Mouse (Mus musculus) activated CD4-positive, CD25-positive, alpha-beta regulatory T cell, adult 4 months (primary cell): ENCODE results near the gene Slfn8. TPM values are rescaled to one million over a fixed set of nuclear protein-coding genes. Genes with fewer than 3 reads are reported as not detected.
"Not testable (repeated sequence)": the region's sequence is repeated elsewhere in the genome, so short reads cannot be mapped to it uniquely, and the experiment has no call there.

ENCODE experiments used
- ATAC-seq: one replicate; pipeline ENCODE4 v1.8.0; 2017
- polyA plus RNA-seq, 2 experiments: library from polyadenylated mRNA; unstranded; fragments of 100-300 nt; shearing (Covaris generic); gene quantifications; one replicate each; pipeline ENCODE4 v1.2.1; 2017

The Slfn8 gene
- polyA plus RNA-seq, result 10 to 100 TPM; 61.2 to 85.7 TPM

DNA sequence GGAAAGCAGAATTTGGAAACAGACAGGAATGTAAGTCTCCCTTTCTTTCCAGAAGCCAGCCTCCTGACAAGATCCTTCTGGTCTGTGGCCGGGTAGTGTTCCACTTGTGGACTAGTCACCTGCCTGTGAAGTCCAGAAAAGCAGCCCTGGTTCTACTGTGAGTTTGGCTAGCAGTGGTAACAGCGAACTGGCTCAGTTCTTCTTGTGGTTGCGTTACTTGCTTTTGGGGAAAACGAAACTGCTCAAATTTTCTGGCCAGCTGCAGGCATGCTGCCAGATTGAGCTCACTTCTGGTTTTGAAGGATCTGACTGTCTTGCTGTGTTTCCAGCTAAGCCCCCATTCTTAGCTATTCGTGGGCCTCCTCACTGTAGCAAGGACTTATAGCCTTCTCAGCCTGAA lies at the start of gene Slfn8:
Gene Slfn8 (minus strand): TSS at position 190 of the 400 bp plus-strand sequence.
- ATAC-seq, result peak; percentile 62

DNA sequence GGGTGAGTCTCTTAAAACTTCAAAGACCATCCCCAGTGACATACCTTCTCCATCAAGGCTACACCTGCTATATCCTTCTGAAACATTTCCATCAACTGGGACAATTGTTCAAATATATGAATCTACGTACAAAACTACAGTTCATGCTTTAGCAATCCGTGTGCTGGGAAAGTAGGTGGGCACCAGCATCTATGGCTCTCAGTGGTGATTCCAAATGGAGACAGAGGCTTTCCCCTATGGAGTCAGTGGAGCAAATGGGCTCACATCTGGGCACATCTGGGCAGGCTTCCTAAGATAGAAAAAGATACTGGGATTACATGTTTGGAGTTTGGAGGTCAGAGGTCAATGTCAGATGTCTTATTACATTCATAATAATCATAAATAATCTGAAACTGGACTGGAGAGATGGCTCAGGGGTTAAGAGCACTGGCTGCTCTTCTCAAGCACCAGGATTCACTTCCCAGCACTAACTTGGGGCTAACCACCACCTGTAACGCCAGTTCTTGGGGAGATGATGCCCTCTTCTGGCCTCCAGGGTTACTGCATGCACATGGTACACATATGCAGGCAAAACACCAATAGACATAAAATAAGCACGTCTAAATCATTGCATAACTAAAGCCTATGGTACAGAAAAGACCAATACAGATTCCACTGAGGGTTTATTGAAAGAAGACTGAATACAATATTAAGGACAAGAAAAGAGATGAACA lies 47.5 kb upstream of the Slfn8 start:
- no peak for ATAC-seq

DNA sequence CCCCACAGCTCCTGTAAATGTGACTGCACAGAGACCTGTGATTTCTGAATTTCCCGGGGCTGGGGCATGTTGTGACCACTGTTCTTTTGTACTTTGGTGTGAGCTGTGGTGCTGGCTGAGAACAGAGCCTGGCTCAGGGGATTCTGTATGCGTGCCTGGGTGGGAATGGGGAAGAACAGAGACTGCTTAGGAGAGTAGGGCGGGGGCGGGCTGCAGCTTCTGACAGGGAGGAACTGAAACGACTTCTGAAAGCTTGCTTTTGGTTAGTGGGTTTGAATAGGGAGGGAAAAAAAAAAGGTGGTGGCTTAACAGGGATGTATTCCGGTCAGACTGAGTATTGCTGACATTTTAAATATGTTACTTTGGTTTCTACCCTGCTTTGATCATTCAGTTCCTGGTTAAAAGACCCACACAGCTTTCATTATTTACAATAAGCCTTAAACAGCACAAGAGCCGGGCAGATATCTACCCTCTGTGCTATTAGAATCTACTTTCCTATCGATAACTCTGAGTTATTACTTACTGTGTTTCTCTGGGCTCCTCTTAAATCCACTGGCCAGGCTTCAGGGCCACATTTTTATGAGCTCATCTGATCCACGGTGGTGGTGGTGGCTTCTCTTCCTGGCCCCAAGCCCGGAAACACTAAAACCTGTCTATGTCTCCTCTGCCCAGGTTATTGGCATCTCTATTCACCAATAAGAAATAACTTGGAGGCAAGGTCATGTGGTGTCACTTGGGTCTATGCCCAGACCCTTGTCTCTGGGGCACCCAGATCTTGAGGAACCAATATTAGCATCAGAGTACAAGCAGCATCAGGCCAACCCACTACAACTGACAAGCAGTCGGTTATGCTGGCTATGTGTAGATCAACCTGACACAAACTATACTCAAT lies 46.3 kb upstream of the Slfn8 start:
- peak; percentile 60 for ATAC-seq

DNA sequence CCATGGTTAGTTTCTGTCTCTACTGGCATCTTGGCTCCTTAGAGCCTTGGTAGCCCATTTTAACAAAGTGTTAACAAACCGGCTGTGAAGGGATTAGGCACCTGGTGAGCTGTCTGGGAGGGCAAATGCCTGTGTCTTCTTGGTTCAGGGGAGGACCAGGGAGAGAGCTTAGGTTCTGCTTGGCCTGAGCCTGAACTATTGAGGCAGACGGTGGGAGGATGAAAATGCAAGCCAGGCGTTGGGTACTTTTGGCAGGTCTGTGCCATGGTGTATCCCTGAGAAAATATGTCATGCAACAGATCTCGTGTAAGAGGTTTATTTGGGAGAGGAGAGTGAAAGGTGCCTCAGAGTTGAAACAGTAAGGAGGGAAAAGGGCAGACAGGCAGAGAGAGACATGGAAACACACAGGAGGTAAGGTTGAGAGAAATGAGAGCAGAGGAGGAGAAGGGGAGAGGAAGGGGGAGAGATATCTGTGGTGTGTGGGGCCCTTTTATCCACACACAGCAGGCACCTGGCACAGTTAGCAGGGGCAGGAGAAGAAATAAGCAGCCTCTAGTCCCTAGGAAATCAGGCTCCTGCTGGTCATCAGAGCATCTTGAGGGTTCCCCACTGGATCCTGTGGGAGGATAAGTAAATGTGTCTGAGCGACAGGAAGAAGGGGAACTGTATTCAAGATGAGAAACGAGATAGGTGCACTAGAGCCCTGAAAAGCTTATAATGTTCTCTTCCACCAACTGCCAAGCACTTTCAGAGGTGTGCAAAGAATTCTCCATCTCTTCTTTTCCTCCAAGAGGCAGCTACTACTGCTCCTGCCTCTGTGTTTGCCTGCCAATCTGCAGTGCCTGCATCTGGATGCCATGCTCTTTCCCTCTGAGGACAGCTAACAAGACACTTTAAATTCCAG lies 45.1 kb upstream of the Slfn8 start:
- peak; percentile 11 for ATAC-seq

DNA sequence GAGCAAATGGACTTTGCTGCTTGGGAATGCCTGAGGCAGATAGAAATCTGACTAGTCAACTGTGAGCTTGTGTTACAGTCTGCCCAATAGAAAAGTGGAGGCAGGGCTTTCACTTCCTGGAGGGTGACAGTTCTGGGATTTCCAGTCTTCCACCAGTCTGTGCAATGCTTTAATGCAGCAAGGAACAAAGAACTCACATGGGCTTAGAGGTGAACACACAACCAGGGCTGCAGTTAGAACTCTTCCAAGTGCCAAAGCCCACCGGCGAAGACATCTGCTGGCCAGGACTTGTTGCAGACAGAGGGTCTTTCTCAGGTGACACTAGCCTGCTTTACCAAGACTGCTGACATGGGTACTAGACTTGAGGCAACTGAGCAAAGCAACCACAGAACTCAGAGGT lies 44.3 kb upstream of the Slfn8 start, which contains the start of gene Slfn2:
Gene Slfn2 (plus strand): TSS at position 167 of the 400 bp plus-strand sequence.
- ATAC-seq, result peak; percentile 49

DNA sequence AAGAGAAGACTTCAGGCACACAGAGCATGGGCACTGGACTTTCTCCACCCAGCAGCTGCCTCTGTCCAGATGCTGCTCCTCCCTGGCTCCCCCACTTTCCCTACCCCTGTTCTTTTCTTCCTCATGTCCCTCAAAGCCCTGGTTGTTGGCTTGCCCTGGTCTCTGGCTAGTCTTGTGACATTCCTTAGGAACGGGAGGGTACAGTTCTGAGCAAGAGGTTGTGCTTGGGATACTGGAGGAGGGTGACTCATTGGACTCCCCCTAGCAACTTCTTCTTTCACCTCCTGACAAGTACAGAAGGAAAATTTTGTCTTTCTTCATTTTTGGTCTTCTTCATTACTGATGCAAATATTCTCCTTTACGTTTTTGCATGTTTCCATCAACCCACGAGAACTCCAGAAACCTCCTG lies 43.3 kb upstream of the Slfn8 start:
- ATAC-seq, result no peak

DNA sequence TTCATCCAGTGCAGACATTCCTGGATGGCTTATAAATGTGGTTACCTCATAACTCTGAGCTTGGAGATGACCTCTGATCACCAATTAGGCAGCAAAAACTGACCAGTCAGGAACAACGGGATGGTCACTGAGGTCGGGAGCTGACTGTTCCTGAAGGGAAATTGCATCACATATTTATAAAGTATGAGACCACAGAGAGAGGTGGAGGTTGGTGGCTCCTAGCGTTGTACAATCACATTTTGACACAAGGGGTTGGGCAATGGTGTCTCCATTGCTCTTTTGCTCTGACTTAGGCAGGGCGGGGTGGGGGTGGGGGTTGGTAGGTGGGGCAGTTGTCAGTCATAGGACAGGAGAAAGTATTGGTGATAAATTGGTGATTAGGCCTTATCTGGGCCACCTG lies 42.5 kb upstream of the Slfn8 start:
- ATAC-seq, result no peak

DNA sequence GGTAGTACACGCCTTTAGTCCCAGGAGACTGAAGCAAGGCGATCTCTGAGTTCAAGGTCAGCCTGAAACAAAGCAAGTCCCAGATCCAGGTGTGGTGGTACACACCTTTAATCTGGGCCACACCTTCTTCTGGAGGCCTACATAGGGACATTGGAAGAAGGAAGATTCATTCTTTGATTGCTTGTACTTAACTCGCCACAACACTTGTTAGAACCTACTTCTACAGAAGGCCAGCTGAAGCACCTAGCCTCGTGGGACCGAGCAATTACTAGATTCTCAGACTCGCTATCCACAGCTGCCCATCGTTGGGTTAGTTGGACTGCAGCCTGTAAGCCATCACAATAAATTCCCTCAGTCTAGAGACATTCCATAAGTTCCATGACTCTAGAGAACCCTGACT lies 41.2 kb upstream of the Slfn8 start:
- ATAC-seq, result no peak

DNA sequence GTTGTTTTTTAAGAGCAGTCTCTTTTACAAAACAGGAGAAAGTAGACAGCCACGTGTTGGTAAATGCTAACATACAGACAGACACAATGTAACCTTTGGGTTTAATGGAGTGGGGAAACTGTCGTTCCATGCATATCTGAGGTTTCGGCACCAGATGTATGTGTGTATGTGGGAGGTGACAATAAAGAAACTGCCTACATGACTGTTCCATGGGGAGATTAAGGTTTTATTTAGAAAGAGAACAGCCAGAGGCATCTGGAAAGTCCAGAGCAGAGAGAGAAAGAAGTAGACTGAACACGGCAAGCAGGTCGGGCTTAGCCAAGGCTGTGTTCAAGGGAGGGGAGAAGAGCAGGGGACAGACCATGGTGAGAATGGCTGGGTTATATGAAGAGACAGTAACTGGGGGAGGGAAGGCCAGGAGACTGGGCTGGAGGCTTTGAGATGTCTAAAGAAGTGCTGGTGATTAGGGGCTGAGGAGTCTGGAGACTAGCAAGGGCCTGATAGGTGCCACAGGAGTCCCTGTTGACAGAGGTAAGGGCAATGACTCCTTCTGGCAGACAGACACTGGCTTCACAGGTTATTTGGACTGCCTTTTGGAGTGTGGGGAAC lies 39.9 kb upstream of the Slfn8 start:
- ATAC-seq, result peak; percentile 39

DNA sequence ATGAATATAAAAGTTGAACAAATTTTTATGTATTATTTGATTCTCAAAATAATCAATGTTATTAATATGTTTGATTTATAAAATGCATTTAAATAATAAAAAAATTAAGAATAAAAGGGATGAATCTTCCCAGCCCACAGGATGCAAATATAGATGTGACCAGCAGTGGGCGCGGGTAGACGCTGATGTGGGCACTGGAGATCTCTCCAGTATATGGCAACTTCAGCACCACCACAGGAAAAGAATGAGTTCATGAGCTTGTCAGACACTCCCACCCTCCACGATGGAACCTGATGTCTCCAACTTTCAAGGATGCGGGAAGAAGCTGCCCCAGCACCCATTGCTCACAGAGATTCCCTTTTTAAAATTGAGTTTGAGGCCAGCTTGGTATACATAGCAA lies 37.3 kb upstream of the Slfn8 start:
- peak; percentile 60 for ATAC-seq

DNA sequence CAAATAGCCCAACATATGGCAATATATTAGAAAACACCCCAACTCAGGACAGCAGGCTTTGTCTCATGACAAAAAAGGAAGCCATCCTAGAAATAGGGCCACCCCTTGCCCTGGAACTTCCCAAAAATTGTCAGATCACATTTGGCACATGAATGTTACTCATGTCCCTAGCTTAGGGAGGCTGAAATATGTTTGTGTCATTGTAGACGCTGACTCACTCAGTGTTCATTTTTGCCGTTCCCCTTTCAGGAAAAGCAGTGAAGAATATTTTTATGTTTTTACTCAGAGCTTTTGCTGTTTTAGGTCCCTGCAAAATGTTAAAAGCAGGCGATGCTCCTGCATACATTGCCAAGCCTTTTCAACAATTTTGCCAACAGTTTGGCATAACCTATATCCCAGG lies 25.0 kb upstream of the Slfn8 start:
- ATAC-seq, result no peak

DNA sequence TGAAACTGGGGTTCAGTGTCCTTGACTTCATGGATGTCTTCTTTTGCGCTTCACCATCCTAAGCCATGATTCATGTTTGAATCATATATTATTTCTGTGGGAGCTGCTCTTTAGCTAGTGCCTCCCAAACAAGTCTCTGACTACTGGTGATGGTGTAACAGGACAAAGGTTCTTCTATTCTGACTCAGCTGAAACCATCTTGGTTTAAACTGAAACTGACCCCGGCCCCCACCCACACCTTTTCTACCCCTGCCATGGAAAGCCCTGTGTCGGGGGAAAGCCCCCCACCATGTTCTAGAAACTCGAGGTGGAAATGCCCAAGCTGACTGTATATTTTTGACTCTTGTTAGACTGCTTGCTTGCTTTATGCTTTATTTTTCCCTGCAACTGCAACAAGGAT lies 23.3 kb upstream of the Slfn8 start:
- ATAC-seq, result peak; percentile 33

DNA sequence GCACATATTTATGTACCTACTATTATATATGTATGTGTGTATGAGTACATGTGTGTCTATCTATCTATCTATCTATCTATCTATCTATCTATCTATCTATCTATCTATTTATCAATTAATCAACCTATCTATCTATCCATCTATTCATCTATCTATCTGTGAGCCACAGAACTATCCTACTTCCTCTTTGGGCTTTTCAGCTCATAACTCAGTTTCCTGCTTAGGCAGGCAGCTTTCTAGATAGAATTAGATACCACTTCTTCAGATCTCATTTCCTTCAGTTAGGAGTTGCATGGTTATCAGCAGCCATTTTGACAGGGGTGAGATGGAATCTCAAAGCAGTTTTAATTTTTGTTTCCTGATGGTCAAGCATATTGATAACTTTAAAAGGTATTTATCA lies 20.4 kb upstream of the Slfn8 start:
- no peak for ATAC-seq

DNA sequence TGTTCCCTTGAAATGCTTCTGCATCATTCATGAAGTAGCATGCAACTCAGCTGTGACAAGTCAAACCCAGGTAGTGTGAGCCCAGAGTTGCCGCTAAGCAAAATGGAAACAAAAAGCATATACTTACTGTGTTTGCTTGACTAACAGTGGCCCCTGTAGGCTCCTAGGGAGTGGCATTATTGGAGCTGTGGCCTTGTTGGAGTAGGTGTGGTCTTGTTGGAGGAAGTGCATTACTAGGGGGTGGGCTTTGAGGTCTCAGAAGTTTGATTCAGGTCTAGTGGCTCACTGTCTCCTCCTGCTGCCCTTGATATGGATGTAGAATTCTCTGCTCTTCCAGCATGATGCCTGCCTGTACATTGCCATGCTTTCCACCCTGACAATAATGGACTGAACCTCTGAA lies 19.7 kb upstream of the Slfn8 start:
- peak; percentile 86 for ATAC-seq

DNA sequence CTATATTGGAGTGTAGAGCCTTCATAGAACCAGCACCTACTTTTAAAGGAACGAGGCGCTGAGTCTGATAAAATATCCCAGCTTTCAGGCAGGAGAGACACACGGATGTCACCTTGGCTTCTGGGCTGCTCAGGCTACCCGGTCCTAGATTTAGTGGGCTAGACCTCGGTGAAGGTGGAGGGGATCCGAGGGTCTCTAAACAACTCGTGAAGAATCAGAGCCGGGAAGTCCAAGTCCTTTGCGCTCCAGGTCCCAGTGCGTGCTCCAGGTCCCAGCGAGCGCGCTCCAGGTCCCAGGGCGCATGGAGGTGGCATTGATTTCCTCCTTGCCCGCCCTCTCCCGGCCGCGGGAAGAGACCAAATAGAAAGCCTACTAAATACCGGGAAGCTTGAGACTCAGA lies 19.2 kb upstream of the Slfn8 start:
- ATAC-seq, result no peak

DNA sequence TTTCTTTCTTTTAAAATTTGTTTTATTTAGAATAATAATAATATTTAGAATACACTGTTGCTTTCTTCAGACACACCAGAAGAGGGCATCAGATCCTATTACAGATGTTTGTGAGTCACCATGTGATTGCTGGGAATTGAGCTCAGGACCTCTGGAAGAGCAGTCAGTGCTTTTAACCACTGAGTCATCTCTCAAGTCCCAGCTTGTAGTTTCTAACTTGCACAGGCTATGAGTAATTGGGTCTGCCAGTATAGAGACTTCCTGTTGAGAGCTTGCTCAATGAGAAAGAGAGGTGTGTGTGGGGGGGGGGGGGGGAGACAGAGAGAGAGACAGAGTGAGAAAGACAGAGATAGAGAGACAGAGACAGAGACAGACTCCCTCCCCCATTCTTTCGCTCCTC lies 18.5 kb upstream of the Slfn8 start:
- ATAC-seq, result peak; percentile 30

DNA sequence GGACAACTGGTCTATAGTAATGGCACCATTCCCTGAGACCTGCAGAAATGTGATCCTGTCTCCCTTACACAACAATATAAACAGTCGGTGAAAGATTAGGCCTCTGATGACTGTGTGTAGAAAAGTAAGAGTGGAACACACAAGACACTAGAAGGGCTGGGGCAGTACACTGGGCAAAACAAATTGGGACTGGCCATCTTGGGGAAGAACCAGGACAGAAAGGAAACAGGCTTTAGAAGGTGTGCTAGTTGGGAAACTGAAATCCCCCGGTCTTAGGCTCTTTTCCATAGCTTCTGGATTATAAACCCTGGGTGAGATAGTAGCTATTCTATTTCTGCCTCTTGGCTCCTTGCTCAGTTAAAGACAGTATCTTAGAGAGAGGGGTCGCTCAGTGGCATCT lies 18.1 kb upstream of the Slfn8 start:
- not testable (repeated sequence) for ATAC-seq

DNA sequence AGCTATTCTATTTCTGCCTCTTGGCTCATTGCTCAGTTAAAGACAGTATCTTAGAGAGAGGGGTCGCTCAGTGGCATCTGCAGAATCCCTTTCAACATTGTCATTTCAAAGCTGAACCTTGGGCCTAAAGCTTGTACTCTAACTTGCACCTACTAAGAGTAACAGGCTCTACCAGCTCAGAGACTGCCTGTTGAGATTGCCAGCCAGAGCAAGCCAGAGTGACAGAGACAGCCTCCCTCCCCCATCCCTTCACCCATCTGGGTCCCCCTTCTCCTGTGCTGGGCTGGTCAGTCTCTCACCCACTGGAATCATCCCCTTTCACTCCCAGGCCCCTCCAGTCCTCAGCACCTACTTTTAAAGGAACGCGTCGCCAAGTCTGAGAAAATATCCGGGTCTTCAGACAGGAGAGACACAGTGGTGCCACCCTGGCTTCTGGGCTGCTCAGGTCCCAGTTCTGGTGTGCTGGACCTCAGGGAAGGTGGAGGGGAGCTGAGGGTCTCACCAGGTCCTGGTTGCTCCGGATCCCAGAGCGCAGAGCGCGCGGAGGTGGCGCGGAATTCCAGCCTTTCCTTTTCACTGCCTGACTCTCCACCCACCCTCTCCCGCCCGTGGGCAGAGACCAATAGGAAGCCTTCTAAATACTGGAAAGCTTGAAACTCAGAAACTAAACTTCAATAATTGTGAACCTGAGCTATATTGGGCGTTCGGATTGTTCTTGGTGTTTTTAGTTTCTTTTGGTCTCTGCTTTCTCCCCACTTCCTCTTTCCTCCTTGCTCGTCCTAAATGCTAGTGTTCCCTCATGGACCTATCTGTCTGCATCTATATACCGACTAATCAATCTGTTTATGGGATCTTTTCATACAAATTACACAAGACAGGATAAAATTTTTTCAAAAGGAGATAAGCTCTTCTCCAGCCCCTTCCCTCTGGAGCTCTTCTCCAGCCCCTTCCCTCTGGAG lies 770 bp downstream of the Slfn8 start:
- peak; percentile 40 for ATAC-seq

DNA sequence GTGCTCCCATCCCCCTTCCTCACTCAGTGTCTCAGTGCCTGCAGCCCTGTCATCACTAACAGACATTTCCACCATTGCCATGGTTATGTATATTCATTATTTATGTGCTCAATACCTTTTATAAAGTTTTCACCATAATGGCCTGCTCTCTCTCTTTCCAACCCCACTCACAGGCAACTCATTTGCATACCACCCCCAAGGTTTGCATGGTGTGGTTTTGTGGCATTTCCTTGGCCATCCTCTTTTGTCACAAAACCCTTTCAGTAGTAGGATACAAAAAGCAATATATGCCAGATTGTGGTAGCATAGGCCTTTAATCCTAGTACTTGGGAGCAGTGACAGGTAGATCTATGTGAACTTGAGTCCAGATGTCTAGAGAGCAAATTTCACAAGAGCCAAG lies 4.5 kb downstream of the Slfn8 start:
- no peak for ATAC-seq

DNA sequence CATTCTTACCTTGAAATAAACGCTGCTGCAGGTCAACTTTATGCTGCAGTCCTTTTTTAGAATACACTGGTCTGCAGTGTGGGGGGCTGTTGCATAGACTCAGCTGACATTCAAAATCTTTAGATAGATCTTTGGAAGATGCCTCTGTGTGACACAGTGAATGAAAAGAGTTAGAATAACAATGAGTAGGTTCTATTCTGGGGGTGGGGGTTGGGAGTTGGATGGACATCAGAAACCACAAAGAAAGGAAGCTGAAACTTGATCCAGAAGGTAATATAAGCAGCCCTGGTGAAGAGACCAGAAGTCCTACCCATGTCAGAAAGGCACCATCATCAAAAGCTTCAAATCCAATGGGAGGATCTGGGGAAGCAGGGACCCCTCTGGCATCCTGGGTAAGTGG lies 7.3 kb downstream of the Slfn8 start:
- no peak for ATAC-seq
